Mouse (Mus musculus) MN1 (cell line): ENCODE data around the gene Dynll1.
"Not testable (repeated sequence)": the region's sequence is repeated elsewhere in the genome, so short reads cannot be mapped to it uniquely, and the experiment has no call there.

Experiments
- DNase-seq: peaks from one replicate; pipeline ENCODE4 v3.0.0-alpha.2; 2016; ENCODE audit warnings: low spot score

Dynll1 gene

GRCm38 (mm10) chr5:115312816-115313667 is 12.2 kb upstream of the Dynll1 start:
- DNase-seq: peak; percentile 86

GRCm38 (mm10) chr5:115312354-115312753 is 11.6 kb upstream of the Dynll1 start:
- DNase-seq: no peak

GRCm38 (mm10) chr5:115302190-115302589 is 1.4 kb upstream of the Dynll1 start:
- not testable (repeated sequence) for DNase-seq

- no peak for DNase-seq
Measured at GRCm38 (mm10) chr5:115301615-115302014, 816 bp upstream of the Dynll1 start.

GRCm38 (mm10) chr5:115300035-115300744 is 609 bp downstream of the Dynll1 start:
- peak; percentile 81 for DNase-seq

GRCm38 (mm10) chr5:115296347-115296746 is 4.5 kb downstream of the Dynll1 start:
- DNase-seq: no peak

- no peak for DNase-seq
Measured at GRCm38 (mm10) chr5:115294173-115294572, 6.6 kb downstream of the Dynll1 start.

- peak; percentile 27 for DNase-seq
Measured at GRCm38 (mm10) chr5:115284735-115285134, 16.1 kb downstream of the Dynll1 start.

- DNase-seq: peak; percentile 31
Measured at GRCm38 (mm10) chr5:115280050-115280687, 20.6 kb downstream of the Dynll1 start.

GRCm38 (mm10) chr5:115279226-115280049 is 21.4 kb downstream of the Dynll1 start, which contains the start of gene Coq5:
Coq5 (plus strand) TSS chr5:115279666.
- DNase-seq: peak; percentile 81

- DNase-seq: no peak
Measured at GRCm38 (mm10) chr5:115278785-115279184, 22.0 kb downstream of the Dynll1 start.

GRCm38 (mm10) chr5:115278053-115278452 is 22.7 kb downstream of the Dynll1 start:
- DNase-seq: no peak

GRCm38 (mm10) chr5:115275998-115276397 is 24.8 kb downstream of the Dynll1 start:
- DNase-seq: no peak

- no peak for DNase-seq
Measured at GRCm38 (mm10) chr5:115274771-115275170, 26.0 kb downstream of the Dynll1 start.

GRCm38 (mm10) chr5:115274353-115274752 is 26.4 kb downstream of the Dynll1 start:
- no peak for DNase-seq

GRCm38 (mm10) chr5:115273549-115274135 is 27.2 kb downstream of the Dynll1 start:
- DNase-seq: peak; percentile 33

- DNase-seq: peak; percentile 98
Measured at GRCm38 (mm10) chr5:115272812-115273548, 27.8 kb downstream of the Dynll1 start, which contains the start of gene Rnf10. Rnf10 (minus strand) TSS chr5:115272898.

- peak; percentile 52 for DNase-seq
Measured at GRCm38 (mm10) chr5:115271931-115272811, 28.6 kb downstream of the Dynll1 start.

GRCm38 (mm10) chr5:115269969-115270368 is 30.8 kb downstream of the Dynll1 start:
- no peak for DNase-seq
